Mouse (Mus musculus) cerebellum, adult 2 months (tissue): ENCODE results near the gene Ttll7. TPM values are rescaled to one million over a fixed set of nuclear protein-coding genes. Genes with fewer than 3 reads are reported as not detected.

Source experiments
- DNase-seq, 2 experiments: peaks; one replicate each; pipeline ENCODE4 v3.0.0; 2021
- H3K27ac ChIP-seq: fragments of 200-500 bp; 2 replicates; pipeline ENCODE4 v1.5.1; 2012; ENCODE audit warnings: low read length, control low read depth, inconsistent platforms; ENCODE audit not compliant: insufficient read depth
- H3K27me3 ChIP-seq: fragments of 200-500 bp; 2 replicates; pipeline ENCODE4 v1.6.1; 2012; ENCODE audit warnings: inconsistent platforms, mild to moderate bottlenecking, low read length, moderate library complexity; ENCODE audit not compliant: control insufficient read depth, insufficient read depth
- H3K4me1 ChIP-seq: fragments of 200-500 bp; 2 replicates; pipeline ENCODE4 v1.6.1; 2011; ENCODE audit warnings: low read length; ENCODE audit not compliant: control insufficient read depth, insufficient read depth
- H3K4me3 ChIP-seq: fragments of 200-500 bp; replicated peaks from 2 replicates; pipeline ENCODE3; 2011; ENCODE audit warnings: mild to moderate bottlenecking, low read depth, low read length, control low read depth; ENCODE audit not compliant: insufficient read depth
- CTCF ChIP-seq: fragments of 200-500 bp; IDR thresholded peaks from 2 replicates; pipeline ENCODE4 v1.5.1; 2011; ENCODE audit warnings: low read depth, mild to moderate bottlenecking, control low read depth, low read length, moderate library complexity, borderline replicate concordance; ENCODE audit not compliant: insufficient read depth
- POLR2A ChIP-seq: fragments of 200-500 bp; IDR thresholded peaks from 2 replicates; pipeline ENCODE4 v1.6.1; 2011; ENCODE audit warnings: low read length, control low read depth, borderline replicate concordance; ENCODE audit not compliant: insufficient read depth
- WGBS: fragments of 180-500 bp; shearing (Covaris S2); methylation state at CpG from one replicate; pipeline ENCODE4 v1.1.7; 2018; 5-methylcytosine and 5-hydroxymethylcytosine counted together
- polyA plus RNA-seq: library from polyadenylated mRNA; depleted of rRNA; stranded (reverse); fragments of >200 nt; gene quantifications from 2 replicates; pipeline ENCODE4 v1.2.3, GENCODE M21; 2012

The Ttll7 gene
- polyA plus RNA-seq, 1 experiment = 76.4 TPM

DNA sequence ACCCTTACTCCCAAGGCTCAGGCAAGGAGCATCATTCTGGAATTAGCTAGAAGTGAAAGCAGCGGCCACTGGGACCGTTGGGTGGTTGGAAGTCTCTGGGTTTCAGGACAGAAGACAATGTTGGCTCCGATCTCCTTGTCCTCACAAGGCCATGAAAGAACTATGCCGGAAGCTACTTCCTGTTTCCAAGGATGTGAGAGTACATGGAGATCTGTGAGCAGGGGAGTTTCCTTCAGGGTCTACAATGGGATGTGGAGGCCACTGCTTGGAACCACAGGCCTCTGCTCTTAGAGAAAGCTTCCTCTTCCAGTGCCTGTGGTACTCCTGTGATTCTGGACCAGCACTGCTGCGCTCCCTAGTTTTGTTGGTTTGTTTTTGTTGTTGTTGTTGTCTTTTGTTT lies 5.9 kb upstream of the Ttll7 start:
- H3K4me3 ChIP-seq = no peak overlapping the region
- no peaks in the 10 kb centered on the region for H3K27me3 ChIP-seq
- DNase-seq = no peak
- H3K27ac ChIP-seq = no peak overlapping the region
- TF ChIP-seq POLR2A (no peak), CTCF (no peak)
- 94% methylated on average over 5 of the region's 5 CpGs for WGBS
- H3K4me1 ChIP-seq = no peaks in the 10 kb centered on the region

DNA sequence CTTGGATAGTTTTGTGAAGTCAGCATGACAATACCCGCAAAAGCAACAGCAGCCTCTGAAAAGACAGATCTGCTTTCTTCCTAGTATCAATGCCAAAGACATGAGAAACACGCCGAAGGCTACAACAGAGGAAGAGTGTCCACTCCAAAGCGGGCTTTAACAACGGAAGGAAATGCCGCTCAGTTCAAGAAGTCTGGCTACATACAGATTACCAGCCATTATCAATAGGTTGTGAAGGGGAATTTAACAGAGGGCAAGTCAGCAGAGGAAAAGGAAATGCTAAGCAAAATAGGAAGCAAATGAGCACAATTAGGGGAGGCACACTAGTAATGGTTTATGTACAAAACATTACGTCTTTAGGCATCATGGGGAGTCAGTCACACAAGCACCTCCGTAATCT lies 4.1 kb upstream of the Ttll7 start:
- 89% methylated on average over 8 of the region's 8 CpGs for whole genome bisulfite sequencing
- Histone ChIP-seq H3K4me3 (no peak overlapping the region), H3K27ac (no peak overlapping the region), H3K27me3 (no peaks in the 10 kb centered on the region), H3K4me1 (no peaks in the 10 kb centered on the region)
- TF ChIP-seq POLR2A (no peak), CTCF (no peak)
- no peak for DNase-seq

DNA sequence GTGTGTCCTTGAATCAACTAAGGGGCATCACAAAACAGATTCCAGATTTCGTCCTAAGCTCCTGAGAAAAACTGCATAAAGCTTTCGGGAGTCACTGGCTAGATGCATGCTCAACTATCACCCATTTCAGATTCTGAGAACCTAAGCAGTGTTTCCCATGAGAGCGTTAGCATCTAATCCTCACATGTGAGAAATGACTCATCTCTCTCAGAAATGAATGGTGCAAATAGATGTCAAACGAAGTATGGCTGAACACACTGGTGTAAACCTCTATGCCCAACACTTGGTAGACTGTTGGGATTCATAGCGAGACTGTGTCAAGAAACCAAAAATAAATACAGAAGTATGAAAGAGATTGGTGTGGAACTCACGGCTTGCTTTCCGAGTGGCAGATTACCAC lies 2.8 kb upstream of the Ttll7 start:
- Histone ChIP-seq H3K27me3 (no peaks in the 10 kb centered on the region), H3K27ac (no peak overlapping the region), H3K4me1 (peaks cover 3% of the 10 kb centered on the region; the same call in 1 of the 2 replicates), H3K4me3 (no peak overlapping the region)
- DNase-seq = no peak
- 94% methylated on average over 7 of the region's 7 CpGs for WGBS
- TF ChIP-seq POLR2A (no peak), CTCF (no peak)

DNA sequence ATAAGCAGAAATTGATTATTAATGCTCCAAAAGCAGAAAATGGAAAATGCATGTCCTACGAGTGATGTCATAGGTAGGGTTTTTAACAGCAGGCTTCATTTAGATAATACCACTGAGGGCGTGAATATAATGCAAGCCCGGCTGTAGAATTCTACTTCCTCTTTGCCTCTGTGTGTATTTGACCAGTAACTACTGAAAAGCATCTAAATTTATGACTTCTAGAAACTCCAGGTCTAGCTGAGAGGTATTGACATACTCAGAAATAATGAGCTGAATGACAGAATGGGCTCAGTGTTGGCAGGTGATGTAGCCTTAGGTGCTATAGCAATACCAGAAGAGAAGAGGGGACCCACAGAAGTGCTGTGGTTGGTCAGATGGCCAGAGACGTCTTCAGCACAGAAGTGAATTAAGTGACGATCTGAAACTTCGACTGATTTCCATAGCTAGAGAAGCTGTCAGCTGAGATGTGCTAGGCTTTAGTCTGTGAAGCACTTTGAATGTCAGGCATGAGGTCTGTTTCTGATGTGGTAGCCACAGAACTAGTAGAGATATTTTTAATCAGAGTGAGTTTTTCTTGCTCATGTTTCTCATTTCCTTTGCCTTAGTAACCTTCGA lies 2.4 kb downstream of the Ttll7 start:
- H3K27me3 ChIP-seq = no peaks in the 10 kb centered on the region
- 72% methylated on average over 7 of the region's 7 CpGs for whole genome bisulfite sequencing
- peaks cover 3% of the 10 kb centered on the region; the same call in 1 of the 2 replicates for H3K4me1 ChIP-seq
- no peak for DNase-seq
- TF ChIP-seq POLR2A = no peak
- TF ChIP-seq CTCF = no peak
- no peak overlapping the region for H3K27ac ChIP-seq
- H3K4me3 ChIP-seq = no peak overlapping the region

DNA sequence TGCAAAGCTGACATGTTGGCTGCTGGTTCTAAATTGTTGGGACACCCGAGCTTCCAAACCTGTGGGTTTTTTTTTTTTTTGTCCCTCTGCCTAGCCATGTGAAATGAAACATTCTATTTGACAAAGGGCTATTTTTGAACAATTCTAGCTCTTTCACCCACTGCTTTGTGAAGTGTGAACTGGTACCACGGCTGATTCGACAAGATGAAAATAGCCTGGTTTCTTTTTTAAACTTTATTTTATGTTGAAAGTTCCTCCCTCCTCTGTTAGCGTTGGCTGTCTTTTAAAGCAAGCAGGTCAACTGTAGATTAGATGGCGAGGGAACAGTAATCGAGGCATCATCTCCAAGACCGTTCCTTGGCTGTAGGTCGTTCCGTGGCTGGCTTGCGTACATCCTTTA lies 5.2 kb downstream of the Ttll7 start:
- H3K4me3 ChIP-seq = no peak overlapping the region
- 78% methylated on average over 10 of the region's 10 CpGs for WGBS
- no peaks in the 10 kb centered on the region for H3K27me3 ChIP-seq
- DNase-seq = no peak
- H3K4me1 ChIP-seq = peaks cover 6% of the 10 kb centered on the region; the same call in 1 of the 2 replicates
- no peak for TF ChIP-seq CTCF
- no peak for TF ChIP-seq POLR2A
- no peak overlapping the region for H3K27ac ChIP-seq

DNA sequence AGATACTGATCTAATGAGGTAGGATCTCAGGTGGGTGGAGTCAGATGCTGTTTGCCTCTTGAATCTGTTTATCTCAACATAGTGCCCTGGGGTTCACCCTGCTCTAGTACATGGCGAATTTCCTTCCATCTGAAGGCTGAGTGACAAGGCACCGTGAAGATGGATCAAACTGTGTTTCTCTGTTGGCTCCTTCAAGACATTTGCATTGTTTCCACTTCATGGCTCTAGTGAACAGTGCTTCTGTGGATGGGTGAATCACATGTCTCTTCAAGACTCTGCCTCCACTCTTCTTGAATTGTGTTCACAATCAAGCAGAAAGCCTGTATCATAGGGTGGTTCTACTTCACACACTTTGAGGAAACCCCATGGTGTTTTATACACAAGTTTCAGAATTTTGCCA lies 8.1 kb downstream of the Ttll7 start:
- TF ChIP-seq CTCF (no peak), POLR2A (no peak)
- no peak for DNase-seq
- 59% methylated on average over 2 of the region's 2 CpGs for WGBS
- no peak overlapping the region for H3K27ac ChIP-seq
- H3K4me1 ChIP-seq = 0 out of 2 replicates have a peak, but pooled peaks cover 3% of the 10 kb centered on the region
- H3K27me3 ChIP-seq = no peaks in the 10 kb centered on the region
- no peak overlapping the region for H3K4me3 ChIP-seq

DNA sequence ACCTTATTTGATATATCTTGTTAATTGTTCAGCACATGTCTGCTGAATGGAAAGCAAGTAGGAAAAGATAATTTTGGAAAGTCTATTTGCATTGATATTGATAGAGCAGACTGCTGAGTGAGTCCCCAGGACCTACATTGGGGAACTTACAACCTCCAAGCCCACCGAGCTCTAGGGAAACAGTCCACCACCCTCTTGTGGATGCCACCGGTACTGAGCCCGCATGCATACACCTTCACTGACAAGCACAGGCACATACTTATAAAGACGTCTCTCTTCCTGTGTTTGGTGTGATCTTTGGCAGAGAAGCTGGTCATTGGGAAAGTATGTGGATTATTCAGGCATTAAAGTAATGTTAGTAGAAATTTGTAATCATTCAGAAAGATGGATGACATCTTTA lies 14.4 kb downstream of the Ttll7 start:
- Histone ChIP-seq H3K27me3 (no peaks in the 10 kb centered on the region), H3K4me3 (no peak overlapping the region), H3K27ac (no peak overlapping the region), H3K4me1 (no peaks in the 10 kb centered on the region)
- DNase-seq = no peak
- WGBS = 42% methylated on average over 4 of the region's 4 CpGs
- TF ChIP-seq POLR2A (no peak), CTCF (peak; percentile 29; the same call in 1 of the 2 replicates)

DNA sequence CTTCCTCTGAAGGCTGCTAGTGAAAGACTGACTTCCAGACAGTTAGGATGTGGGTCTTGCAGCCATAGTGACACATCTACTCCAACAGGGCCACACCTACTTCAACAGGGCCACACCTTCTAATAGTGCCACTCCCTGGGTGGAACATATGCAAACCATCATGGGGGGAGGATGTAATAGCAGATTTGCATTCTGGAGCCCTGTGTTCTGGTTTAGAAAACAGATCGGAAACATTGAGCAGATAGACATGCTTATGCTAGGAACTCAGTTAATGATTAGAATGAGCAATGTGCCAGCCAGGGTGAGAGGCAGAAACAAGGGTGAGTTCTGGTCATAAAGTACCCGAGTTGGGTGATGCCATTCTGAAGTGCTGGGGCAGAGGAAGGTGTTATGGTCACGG lies 19.8 kb downstream of the Ttll7 start:
- no peak overlapping the region for H3K27ac ChIP-seq
- H3K4me3 ChIP-seq = no peak overlapping the region
- no peak for TF ChIP-seq CTCF
- TF ChIP-seq POLR2A = no peak
- H3K4me1 ChIP-seq = peaks cover 6% of the 10 kb centered on the region; the same call in 1 of the 2 replicates
- WGBS = 81% methylated on average over 3 of the region's 3 CpGs
- no peak for DNase-seq
- H3K27me3 ChIP-seq = no peaks in the 10 kb centered on the region

DNA sequence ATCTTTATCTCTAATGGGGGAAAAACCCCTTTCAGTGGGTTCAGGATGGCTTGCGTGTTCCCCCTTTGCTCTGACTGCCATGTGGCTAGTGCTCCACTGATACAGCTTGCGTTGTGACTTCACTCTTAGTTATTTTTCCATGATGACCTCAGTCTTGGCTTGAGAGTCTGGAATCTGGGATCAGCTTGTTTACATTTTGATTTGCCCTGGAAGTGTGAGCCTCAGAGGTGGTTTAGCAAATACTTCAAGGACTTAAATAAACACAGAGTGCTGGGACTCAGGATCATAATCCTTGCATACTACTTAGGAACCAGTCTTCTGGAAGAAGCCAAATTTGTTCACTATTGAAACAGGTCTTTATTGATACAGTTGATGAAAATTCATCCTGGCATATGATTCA lies 23.8 kb downstream of the Ttll7 start:
- DNase-seq = peak in 1 of 2 experiments; percentile 48
- no peaks in the 10 kb centered on the region for H3K27me3 ChIP-seq
- TF ChIP-seq POLR2A = no peak
- TF ChIP-seq CTCF = no peak
- H3K4me1 ChIP-seq = peaks cover 6% of the 10 kb centered on the region; the same call in 1 of the 2 replicates
- no peak overlapping the region; the same call in 1 of the 2 replicates for H3K27ac ChIP-seq
- no peak overlapping the region for H3K4me3 ChIP-seq
- 27% methylated on average over 2 of the region's 2 CpGs for WGBS
